Mouse (Mus musculus) ES-E14 (cell line): ENCODE measurements around the gene C1qb. TPM values are rescaled to one million over a fixed set of nuclear protein-coding genes. Genes with fewer than 3 reads are reported as not detected.

Source experiments
- DNase-seq: peaks from one replicate; pipeline ENCODE4 v3.0.0-alpha.2; 2013; ENCODE audit warnings: low read depth, low spot score
- H3K27ac ChIP-seq: 2 replicates; pipeline ENCODE4 v1.5.1; 2012; ENCODE audit warnings: low read depth, mild to moderate bottlenecking, low read length, moderate library complexity, mixed read lengths; ENCODE audit not compliant: poor library complexity, insufficient read depth, severe bottlenecking
- H3K36me3 ChIP-seq: 2 replicates; pipeline ENCODE4 v1.6.1; 2012; ENCODE audit warnings: mild to moderate bottlenecking, low read length, moderate library complexity, mixed read lengths; ENCODE audit not compliant: control insufficient read depth, poor library complexity, insufficient read depth, severe bottlenecking
- H3K4me1 ChIP-seq, 2 experiments: fragments of 150-350 bp in 1 of 2; sonication (generic) in 1 of 2; 2 replicates each; pipeline ENCODE4 v1.6.1; 2012; ENCODE audit warnings: low read length in 2 of 2, mild to moderate bottlenecking in 1 of 2, mixed read lengths in 1 of 2; ENCODE audit not compliant: control insufficient read depth in 2 of 2, insufficient read depth in 2 of 2, poor library complexity in 1 of 2
- H3K4me3 ChIP-seq, 2 experiments: fragments of 150-350 bp in 1 of 2; sonication (generic) in 1 of 2; 2 replicates each; pipeline ENCODE4 v1.5.1; 2012; ENCODE audit warnings: low read length in 2 of 2, low read depth in 1 of 2, mild to moderate bottlenecking in 1 of 2, mixed read lengths in 1 of 2; ENCODE audit not compliant: insufficient read depth in 1 of 2, poor library complexity in 1 of 2, severe bottlenecking in 1 of 2
- H3K9ac ChIP-seq: 2 replicates; pipeline ENCODE4 v1.6.1; 2012; ENCODE audit warnings: low read depth, mild to moderate bottlenecking, low read length, mixed read lengths; ENCODE audit not compliant: poor library complexity, insufficient read depth, severe bottlenecking
- H3K9me3 ChIP-seq: fragments of 150-350 bp; sonication (generic); 2 replicates; pipeline ENCODE4 v1.6.1; 2012; ENCODE audit warnings: low read depth, mild to moderate bottlenecking, low read length; ENCODE audit not compliant: control insufficient read depth, insufficient read depth
- CHD2 ChIP-seq: IDR thresholded peaks from 2 replicates; pipeline ENCODE4 v1.6.1; 2014; ENCODE audit warnings: mild to moderate bottlenecking, low read depth, low read length, inconsistent platforms
- HCFC1 ChIP-seq: IDR thresholded peaks from 2 replicates; pipeline ENCODE4 v1.6.1; 2012; ENCODE audit warnings: low read length, inconsistent platforms, borderline replicate concordance; ENCODE audit not compliant: insufficient read depth
- MAFK ChIP-seq: IDR thresholded peaks from 2 replicates; pipeline ENCODE4 v1.6.1; 2014; ENCODE audit warnings: mild to moderate bottlenecking, low read depth, low read length, inconsistent platforms; ENCODE audit not compliant: insufficient read depth
- ZC3H11A ChIP-seq: IDR thresholded peaks from 2 replicates; pipeline ENCODE4 v1.6.1; 2012; ENCODE audit warnings: low read depth, mild to moderate bottlenecking, inconsistent platforms, low read length, borderline replicate concordance
- ZNF384 ChIP-seq: IDR thresholded peaks from 2 replicates; pipeline ENCODE4 v1.6.1; 2012; ENCODE audit warnings: low read depth, low read length, inconsistent platforms
- in situ Hi-C, 2 experiments: fragments of 600-800 bp; cut with MboI; formaldehyde crosslinking; loops; one replicate each; pipeline ENCODE4 v1.15.1; 2025; ENCODE audit warnings: low sequenced_read_pairs in 2 of 2, inconsistent platforms in 1 of 2; ENCODE audit not compliant: unreplicated experiment in 2 of 2
- total RNA-seq: library from RNA; depleted of rRNA; stranded (reverse); fragments of 300-350 nt; gene quantifications from 2 replicates; pipeline ENCODE4 v1.2.3, GENCODE M21; 2012

C1qb gene
- total RNA-seq, 1 experiment: not detected

GRCm38 (mm10) chr4:136925804-136926203 is 39.8 kb upstream of the C1qb start:
- no peak for TF ChIP-seq HCFC1
- no peak for TF ChIP-seq CHD2
- TF ChIP-seq ZC3H11A: no peak
- no peak for TF ChIP-seq MAFK
- TF ChIP-seq ZNF384: no peak
- in situ Hi-C loops: no loop called here
- no peaks in the 10 kb centered on the region for H3K36me3 ChIP-seq
- H3K27ac ChIP-seq: no peak overlapping the region
- no peak overlapping the region for H3K9ac ChIP-seq
- H3K9me3 ChIP-seq: no peaks in the 10 kb centered on the region
- DNase-seq: no peak
- peaks cover 0 to 10% of the 10 kb centered on the region in 2 experiments; a peak in 1 of 4 replicates for H3K4me1 ChIP-seq
- no peak overlapping the region for H3K4me3 ChIP-seq

GRCm38 (mm10) chr4:136924529-136924928 is 38.5 kb upstream of the C1qb start:
- Histone ChIP-seq H3K36me3 (no peaks in the 10 kb centered on the region), H3K4me3 (no peak overlapping the region), H3K9ac (no peak overlapping the region), H3K27ac (no peak overlapping the region), H3K9me3 (no peaks in the 10 kb centered on the region), H3K4me1 (peaks cover 0 to 9% of the 10 kb centered on the region in 2 experiments; a peak in 1 of 4 replicates)
- DNase-seq: peak; percentile 59
- no peak for TF ChIP-seq ZNF384
- TF ChIP-seq HCFC1: no peak
- no peak for TF ChIP-seq CHD2
- TF ChIP-seq ZC3H11A: no peak
- TF ChIP-seq MAFK: no peak
- in situ Hi-C loops: no loop called here

GRCm38 (mm10) chr4:136919526-136919925 is 33.5 kb upstream of the C1qb start:
- Histone ChIP-seq H3K36me3 (no peaks in the 10 kb centered on the region), H3K4me3 (no peak overlapping the region)

GRCm38 (mm10) chr4:136918834-136919233 is 32.8 kb upstream of the C1qb start:
- TF ChIP-seq HCFC1 (no peak), ZC3H11A (no peak), ZNF384 (no peak)
- in situ Hi-C loops: no loop called here
- no peak for DNase-seq
- Histone ChIP-seq H3K9ac (no peak overlapping the region), H3K27ac (no peak overlapping the region), H3K4me1 (no peaks in the 10 kb centered on the region), H3K9me3 (no peaks in the 10 kb centered on the region), H3K4me3 (no peak overlapping the region), H3K36me3 (no peaks in the 10 kb centered on the region)

More at GRCm38 (mm10) chr4:136919526-136919925, 33.5 kb upstream of the C1qb start:
- no peak for TF ChIP-seq ZNF384
- no peak for TF ChIP-seq MAFK
- no peak for TF ChIP-seq HCFC1
- no peak for TF ChIP-seq CHD2
- no peak for TF ChIP-seq ZC3H11A
- Histone ChIP-seq H3K27ac (no peak overlapping the region), H3K9me3 (no peaks in the 10 kb centered on the region), H3K4me1 (no peaks in the 10 kb centered on the region), H3K9ac (no peak overlapping the region)
- in situ Hi-C loops: no loop called here
- no peak for DNase-seq

GRCm38 (mm10) chr4:136917165-136917524 is 31.2 kb upstream of the C1qb start:
- in situ Hi-C loops: no loop called here
- TF ChIP-seq CHD2 (no peak), MAFK (no peak), ZNF384 (no peak), ZC3H11A (no peak), HCFC1 (no peak)
- no peak for DNase-seq
- H3K9ac ChIP-seq: no peak overlapping the region
- H3K27ac ChIP-seq: no peak overlapping the region
- H3K36me3 ChIP-seq: no peaks in the 10 kb centered on the region
- no peaks in the 10 kb centered on the region for H3K9me3 ChIP-seq
- no peak overlapping the region for H3K4me3 ChIP-seq
- no peaks in the 10 kb centered on the region for H3K4me1 ChIP-seq
